Mouse (Mus musculus) small intestine, adult 2 months (tissue): ENCODE measurements around the gene Dop1b.

Experiments
- CTCF ChIP-seq: fragments of 200-500 bp; IDR thresholded peaks from 2 replicates; pipeline ENCODE4 v1.5.1; 2012; ENCODE audit warnings: low read depth, mild to moderate bottlenecking, control low read depth, inconsistent platforms, low read length, moderate library complexity, mixed read lengths; ENCODE audit not compliant: insufficient replicate concordance, insufficient read length; ENCODE audit errors: extremely low read depth
- POLR2A ChIP-seq: fragments of 200-500 bp; IDR thresholded peaks from 2 replicates; pipeline ENCODE4 v1.6.1; 2012; ENCODE audit warnings: low read depth, mild to moderate bottlenecking, control low read depth, inconsistent platforms, low read length, moderate library complexity

DNA sequence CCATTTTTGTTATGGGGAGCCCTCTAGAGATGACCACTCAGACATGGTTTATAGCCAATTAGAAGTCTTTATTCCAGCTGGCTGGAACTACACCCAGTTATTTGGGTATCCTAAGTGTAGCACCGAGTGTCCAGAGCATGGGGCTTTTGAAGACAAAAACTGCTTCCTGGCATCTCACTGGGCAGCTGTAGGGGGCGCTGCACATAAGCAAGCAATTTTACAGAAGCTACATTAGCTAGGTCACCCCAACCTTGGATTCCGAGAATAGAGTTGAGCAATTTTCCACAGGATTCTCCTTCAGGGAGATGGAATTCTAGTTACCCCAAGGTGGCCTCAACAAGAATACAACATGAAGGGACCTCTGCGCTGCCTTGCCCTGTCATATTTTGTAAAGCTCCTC, 113.1 kb downstream of the Dop1b start:
- no peak for TF ChIP-seq CTCF
- TF ChIP-seq POLR2A: no peak
